Mouse (Mus musculus) midbrain, postnatal 0 days (tissue): Measurements from ENCODE around the gene Rhod. TPM values are rescaled to one million over a fixed set of nuclear protein-coding genes. Genes with fewer than 3 reads are reported as not detected.
"Not testable (repeated sequence)": the region's sequence is repeated elsewhere in the genome, so short reads cannot be mapped to it uniquely, and the experiment has no call there.

ENCODE experiments used
- ATAC-seq: fragments of 200-750 bp; cut with Nextera tagmentation; 2 replicates; pipeline ENCODE4 v1.8.0; 2017; ENCODE audit warnings: moderate number of reproducible peaks, mild to moderate bottlenecking, moderate TSS enrichment, moderate library complexity; ENCODE audit not compliant: low FRiP score
- DNase-seq: peaks from one replicate; pipeline ENCODE4 v3.0.0-alpha.2; 2015; ENCODE audit warnings: low spot score
- H3K27ac ChIP-seq: fragments of 300-500 bp; sonication (generic); 2 replicates; pipeline ENCODE4 v1.5.1; 2014; ENCODE audit warnings: low read depth, mild to moderate bottlenecking, low read length, mixed read lengths
- H3K27me3 ChIP-seq: fragments of 300-500 bp; sonication (generic); 2 replicates; pipeline ENCODE4 v1.6.1; 2014; ENCODE audit warnings: low read length, control low read depth, mixed read lengths; ENCODE audit not compliant: insufficient read depth
- H3K36me3 ChIP-seq: fragments of 300-500 bp; sonication (generic); 2 replicates; pipeline ENCODE4 v1.6.1; 2014; ENCODE audit warnings: low read length, control low read depth, mixed read lengths; ENCODE audit not compliant: insufficient read depth
- H3K4me1 ChIP-seq: fragments of 300-500 bp; sonication (generic); 2 replicates; pipeline ENCODE4 v1.6.1; 2014; ENCODE audit warnings: mild to moderate bottlenecking, control low read depth, antibody characterized with exemption, low read length, mixed read lengths; ENCODE audit not compliant: insufficient read depth
- H3K4me2 ChIP-seq: fragments of 300-500 bp; sonication (generic); 2 replicates; pipeline ENCODE4 v1.6.1; 2014; ENCODE audit warnings: low read depth, mild to moderate bottlenecking, low read length, mixed read lengths; ENCODE audit not compliant: poor library complexity, severe bottlenecking
- H3K4me3 ChIP-seq: fragments of 300-500 bp; sonication (generic); 2 replicates; pipeline ENCODE4 v1.5.1; 2014; ENCODE audit warnings: low read depth, mild to moderate bottlenecking, low read length, moderate library complexity
- H3K9ac ChIP-seq: fragments of 300-500 bp; sonication (generic); replicated peaks from 2 replicates; pipeline ENCODE4 v1.6.1; 2014; ENCODE audit warnings: mild to moderate bottlenecking, low read length, moderate library complexity, mixed read lengths; ENCODE audit not compliant: poor library complexity, severe bottlenecking
- H3K9me3 ChIP-seq: fragments of 300-500 bp; sonication (generic); 2 replicates; pipeline ENCODE4 v1.6.1; 2016; ENCODE audit warnings: low read length, control low read depth
- CTCF ChIP-seq: IDR thresholded peaks from 2 replicates; pipeline ENCODE4 v1.5.1; 2016; ENCODE audit warnings: antibody characterized with exemption, mild to moderate bottlenecking
- WGBS: fragments of 180-500 bp; shearing (Covaris S2); extraction: QIAGEN DNeasy Blood & Tissue Kit; methylation state at CpG from one replicate; pipeline ENCODE4 v1.1.7; 2014; 5-methylcytosine and 5-hydroxymethylcytosine counted together
- polyA plus RNA-seq: library from polyadenylated mRNA; unstranded; fragments of >200 nt; fragmentation: Nextera tagmentation; extraction: Ambion mirVana; gene quantifications from 2 replicates; pipeline ENCODE4 v1.2.1, GENCODE M21; 2015
- total RNA-seq: library from RNA; depleted of rRNA; stranded (reverse); fragments of >200 nt; gene quantifications from 2 replicates; pipeline ENCODE4 v1.2.3, GENCODE M21; 2014; rRNA removed

Rhod gene
- total and polyA plus RNA-seq, 2 experiments from 2014 or later: 2.7 to 6.2 TPM

DNA sequence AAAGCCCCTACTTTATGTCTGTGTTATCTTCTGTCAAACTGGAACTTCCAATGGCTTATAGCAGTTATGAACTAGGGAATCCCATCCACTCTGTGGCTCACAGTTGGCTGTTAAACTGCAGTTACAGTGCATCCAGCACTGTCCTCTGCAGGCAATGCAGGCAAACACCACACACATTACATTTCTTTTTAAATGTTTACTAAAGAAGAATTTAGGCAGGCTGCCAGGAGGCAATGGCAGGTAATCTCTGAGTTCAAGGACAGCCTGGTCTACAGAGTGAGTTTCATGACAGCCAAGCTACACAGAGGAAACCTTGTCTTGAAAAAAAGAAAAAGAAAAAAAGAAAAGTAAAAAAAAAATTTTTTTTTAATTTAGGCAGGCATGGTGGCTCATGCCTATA is 55.9 kb downstream of the Rhod start:
- ATAC-seq: no peak
- H3K27ac ChIP-seq: no peak overlapping the region
- H3K4me3 ChIP-seq: no peak overlapping the region

DNA sequence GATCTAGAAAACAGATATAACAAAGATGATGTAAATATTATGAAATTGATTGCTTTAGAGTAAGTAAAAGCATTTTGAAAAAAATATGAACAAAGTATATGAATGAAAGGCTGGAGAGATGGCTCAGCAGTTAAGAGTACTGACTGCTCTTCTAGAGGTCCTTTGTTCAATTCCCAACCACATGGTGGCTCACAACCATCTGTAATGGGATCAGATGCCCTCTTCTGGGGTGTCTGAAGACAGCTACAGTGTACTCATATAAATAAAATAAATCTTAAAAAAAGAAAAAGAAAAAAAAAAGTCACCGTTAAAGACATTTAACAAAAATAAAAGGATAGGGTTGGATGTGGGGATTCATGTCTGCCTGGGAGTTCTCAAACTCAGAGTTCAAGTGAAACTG is 56.9 kb downstream of the Rhod start:
- peak; percentile 26; the same call in 1 of the 2 replicates for TF ChIP-seq CTCF
- not testable (repeated sequence) for H3K9me3 ChIP-seq, ATAC-seq

More for the DNA sequence above, 55.9 kb downstream of the Rhod start:
- Histone ChIP-seq H3K9me3 (no peaks in the 10 kb centered on the region), H3K9ac (no peak overlapping the region), H3K27me3 (no peaks in the 10 kb centered on the region), H3K36me3 (no peaks in the 10 kb centered on the region), H3K4me2 (no peak overlapping the region), H3K4me1 (no peaks in the 10 kb centered on the region)
- TF ChIP-seq CTCF: no peak
- no peak for DNase-seq

More for the DNA sequence above, 56.9 kb downstream of the Rhod start:
- H3K27me3 ChIP-seq, H3K36me3 ChIP-seq, H3K27ac ChIP-seq, H3K4me3 ChIP-seq, H3K4me1 ChIP-seq, DNase-seq, H3K9ac ChIP-seq, H3K4me2 ChIP-seq: not testable (repeated sequence)
- WGBS: 98% methylated on average over 1 of the region's 1 CpGs

Other genes with a start within 250 kb of the Rhod start
- 0.49 and 1.9 TPM in 2 replicates for gene Tbc1d10c, start 248.1 kb downstream of the Rhod start, total RNA-seq
- gene Tbc1d10c, start 248.1 kb downstream of the Rhod start, polyA plus RNA-seq: 1.2 and 1.6 TPM in 2 replicates
- gene Ppp1ca, start 247.4 kb downstream of the Rhod start, total RNA-seq: 535 and 592 TPM in 2 replicates
- gene Ppp1ca, start 247.4 kb downstream of the Rhod start, polyA plus RNA-seq: 510 and 531 TPM in 2 replicates
- 18.0 and 22.8 TPM in 2 replicates for gene Rad9a, start 237.8 kb downstream of the Rhod start, total RNA-seq
- 14.7 and 17.0 TPM in 2 replicates for gene Rad9a, start 237.8 kb downstream of the Rhod start, polyA plus RNA-seq
- 0.99 and 1.2 TPM in 2 replicates for gene Clcf1, start 225.2 kb downstream of the Rhod start, total RNA-seq
- 0.28 and 0.44 TPM in 2 replicates for gene Clcf1, start 225.2 kb downstream of the Rhod start, polyA plus RNA-seq
- gene AC109138.7, start 225.1 kb downstream of the Rhod start, total RNA-seq: not detected in 2 replicates
- gene AC109138.7, start 225.1 kb downstream of the Rhod start, polyA plus RNA-seq: not detected in 2 replicates
- 20.9 and 37.7 TPM in 2 replicates for gene Pold4, start 207.5 kb downstream of the Rhod start, total RNA-seq
- 20.8 and 26.8 TPM in 2 replicates for gene Pold4, start 207.5 kb downstream of the Rhod start, polyA plus RNA-seq
- gene Ssh3, start 170.3 kb downstream of the Rhod start, total RNA-seq: 40.6 and 67.7 TPM in 2 replicates
- 18.6 and 20.7 TPM in 2 replicates for gene Ssh3, start 170.3 kb downstream of the Rhod start, polyA plus RNA-seq
- 92.2 and 106 TPM in 2 replicates for gene Ankrd13d, start 156.3 kb downstream of the Rhod start, total RNA-seq
- 79.1 and 84.8 TPM in 2 replicates for gene Ankrd13d, start 156.3 kb downstream of the Rhod start, polyA plus RNA-seq
- gene Grk2, start 133.2 kb downstream of the Rhod start, total RNA-seq: 152 and 257 TPM in 2 replicates
- gene Grk2, start 133.2 kb downstream of the Rhod start, polyA plus RNA-seq: 27.0 and 29.6 TPM in 2 replicates
- 64.9 and 103 TPM in 2 replicates for gene Kdm2a, start 41.1 kb downstream of the Rhod start, total RNA-seq
- gene Kdm2a, start 41.1 kb downstream of the Rhod start, polyA plus RNA-seq: 17.8 and 18.4 TPM in 2 replicates
- gene Syt12, start 38.0 kb upstream of the Rhod start, total RNA-seq: 12.2 and 20.9 TPM in 2 replicates
- 7.0 and 7.6 TPM in 2 replicates for gene Syt12, start 38.0 kb upstream of the Rhod start, polyA plus RNA-seq
- not detected in 2 replicates for gene 2010003K11Rik, start 59.2 kb upstream of the Rhod start, total RNA-seq
- 0.23 TPM in 1 of 2 replicates, not detected in the other for gene 2010003K11Rik, start 59.2 kb upstream of the Rhod start, polyA plus RNA-seq
- gene Pcx, start 71.0 kb upstream of the Rhod start, total RNA-seq: 45.1 and 57.8 TPM in 2 replicates
- 32.0 and 41.2 TPM in 2 replicates for gene Pcx, start 71.0 kb upstream of the Rhod start, polyA plus RNA-seq
- 164 TPM in 2 replicates for gene Lrfn4, start 176.2 kb upstream of the Rhod start, total RNA-seq
- 15.4 and 17.1 TPM in 2 replicates for gene Lrfn4, start 176.2 kb upstream of the Rhod start, polyA plus RNA-seq
- 74.9 and 85.1 TPM in 2 replicates for gene Rce1, start 186.2 kb upstream of the Rhod start, total RNA-seq
- gene Rce1, start 186.2 kb upstream of the Rhod start, polyA plus RNA-seq: 43.3 and 46.7 TPM in 2 replicates